Mouse (Mus musculus): ENCODE data around the gene Olfr1099.

- TF ChIP-seq POLR2A (IDR thresholded peaks at IDR 0.05; ENCODE audit: extremely low read depth, insufficient read depth, low read length) (no peak), CTCF (IDR thresholded peaks at IDR 0.05; ENCODE audit: extremely low read depth, insufficient read depth, low read length) (no peak)
Measured at GRCm38 (mm10) chr2:86960593-86960992, at the start of gene Olfr1099.

Measured in cortical plate, adult 2 months (tissue).